Mouse (Mus musculus): Measurements from ENCODE around the gene Plcl1. TPM values are rescaled to one million over a fixed set of nuclear protein-coding genes. Genes with fewer than 3 reads are reported as not detected.
"Not testable (repeated sequence)": the region's sequence is repeated elsewhere in the genome, so short reads cannot be mapped to it uniquely, and the experiment has no call there.

Gene Plcl1
- polyA plus RNA-seq, 1 experiment from 2014 or later, result 2.2 TPM

- H3K27me3 ChIP-seq, result no peaks in the 10 kb centered on the region
- no peaks in the 10 kb centered on the region for H3K36me3 ChIP-seq
- no peak overlapping the region for H3K4me2 ChIP-seq
- H3K9me3 ChIP-seq, result no peaks in the 10 kb centered on the region
- no peak overlapping the region for H3K4me3 ChIP-seq
- H3K9ac ChIP-seq, result no peak overlapping the region
- H3K4me1 ChIP-seq, result no peaks in the 10 kb centered on the region
- no peak overlapping the region for H3K27ac ChIP-seq
- 32% methylated on average over 3 of the region's 3 CpGs for WGBS
- peak; percentile 42; the same call in 1 of the 2 replicates for ATAC-seq (ENCODE audit: borderline replicate concordance, extremely low read depth, low FRiP score, low TSS enrichment)
These were observed 39.9 kb downstream of the Plcl1 start for GRCm38 (mm10) chr1:55445689-55446044.

DNA sequence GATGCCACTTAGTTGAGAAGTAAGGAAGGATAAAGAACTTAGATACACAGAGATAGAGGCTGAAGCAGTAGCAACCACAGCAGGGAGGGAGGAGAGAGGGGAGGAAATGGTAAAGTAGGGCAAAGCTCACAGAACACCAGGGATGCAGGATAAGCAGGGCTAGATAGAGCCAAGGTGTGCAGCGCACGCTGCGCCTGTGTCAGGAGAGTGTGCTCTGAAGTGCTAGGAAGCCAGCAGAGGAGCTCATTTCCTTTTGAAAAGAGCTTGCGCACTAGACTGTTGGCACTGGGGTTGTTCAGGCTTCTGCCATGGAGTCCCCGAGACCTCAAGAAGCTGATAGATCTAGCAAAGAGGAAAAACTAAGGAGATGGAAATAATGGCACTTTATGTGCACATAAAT, 40.6 kb downstream of the Plcl1 start:
- Histone ChIP-seq H3K4me2 (no peak overlapping the region), H3K27me3 (no peaks in the 10 kb centered on the region), H3K27ac (no peak overlapping the region), H3K36me3 (no peaks in the 10 kb centered on the region), H3K9ac (no peak overlapping the region), H3K9me3 (no peaks in the 10 kb centered on the region), H3K4me1 (no peaks in the 10 kb centered on the region), H3K4me3 (no peak overlapping the region)
- 58% methylated on average over 5 of the region's 5 CpGs for WGBS
- no peak for ATAC-seq (ENCODE audit: borderline replicate concordance, extremely low read depth, low FRiP score, low TSS enrichment)

- 78% methylated on average over 2 of the region's 2 CpGs for WGBS
- no peaks in the 10 kb centered on the region for H3K27me3 ChIP-seq
These were observed 41.2 kb downstream of the Plcl1 start for GRCm38 (mm10) chr1:55446876-55447275.

GRCm38 (mm10) chr1:55447661-55448060, 41.9 kb downstream of the Plcl1 start:
- WGBS, result 83% methylated on average over 2 of the region's 2 CpGs
- H3K4me2 ChIP-seq, result no peak overlapping the region
- H3K9me3 ChIP-seq, result no peaks in the 10 kb centered on the region

More at GRCm38 (mm10) chr1:55446876-55447275, 41.2 kb downstream of the Plcl1 start:
- Histone ChIP-seq H3K27ac (no peak overlapping the region), H3K4me2 (no peak overlapping the region), H3K9me3 (no peaks in the 10 kb centered on the region), H3K4me1 (no peaks in the 10 kb centered on the region), H3K4me3 (no peak overlapping the region), H3K36me3 (no peaks in the 10 kb centered on the region), H3K9ac (no peak overlapping the region)
- ATAC-seq (ENCODE audit: borderline replicate concordance, extremely low read depth, low FRiP score, low TSS enrichment), result no peak

GRCm38 (mm10) chr1:55448104-55448503, 42.4 kb downstream of the Plcl1 start:
- Histone ChIP-seq H3K27ac (no peak overlapping the region), H3K9me3 (no peaks in the 10 kb centered on the region), H3K9ac (no peak overlapping the region), H3K36me3 (no peaks in the 10 kb centered on the region), H3K4me2 (no peak overlapping the region), H3K4me1 (no peaks in the 10 kb centered on the region), H3K27me3 (no peaks in the 10 kb centered on the region), H3K4me3 (no peak overlapping the region)
- 76% methylated on average over 1 of the region's 1 CpGs for WGBS
- ATAC-seq (ENCODE audit: borderline replicate concordance, extremely low read depth, low FRiP score, low TSS enrichment), result no peak

More at GRCm38 (mm10) chr1:55447661-55448060, 41.9 kb downstream of the Plcl1 start:
- Histone ChIP-seq H3K4me3 (no peak overlapping the region), H3K27ac (no peak overlapping the region), H3K4me1 (no peaks in the 10 kb centered on the region), H3K36me3 (no peaks in the 10 kb centered on the region), H3K9ac (no peak overlapping the region), H3K27me3 (no peaks in the 10 kb centered on the region)
- ATAC-seq (ENCODE audit: borderline replicate concordance, extremely low read depth, low FRiP score, low TSS enrichment), result no peak

DNA sequence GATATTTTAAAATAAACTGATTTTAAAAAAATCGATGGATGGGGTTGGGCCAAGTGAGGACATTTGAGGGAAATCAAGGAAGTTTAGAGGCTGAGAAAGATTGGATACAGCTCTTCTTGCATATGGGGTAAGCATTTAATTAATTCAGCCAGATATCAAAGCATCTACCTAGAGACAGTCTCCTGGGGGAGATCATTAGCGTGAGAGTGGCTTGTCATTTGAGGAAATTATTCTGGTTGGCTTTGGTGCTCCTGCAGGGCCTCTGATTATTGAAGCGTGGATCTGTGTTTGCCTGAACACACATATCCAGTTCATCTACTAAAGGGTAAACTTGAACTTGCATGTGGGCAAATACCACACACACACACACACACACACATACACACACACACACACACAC, 44.1 kb downstream of the Plcl1 start:
- H3K27ac ChIP-seq, result no peak overlapping the region
- no peak overlapping the region for H3K4me3 ChIP-seq
- no peaks in the 10 kb centered on the region for H3K9me3 ChIP-seq
- H3K4me2 ChIP-seq, result no peak overlapping the region
- no peak for ATAC-seq (ENCODE audit: borderline replicate concordance, extremely low read depth, low FRiP score, low TSS enrichment)
- H3K27me3 ChIP-seq, result no peaks in the 10 kb centered on the region
- H3K9ac ChIP-seq, result no peak overlapping the region
- peaks cover 7% of the 10 kb centered on the region; the same call in 1 of the 2 replicates for H3K4me1 ChIP-seq
- WGBS, result 85% methylated on average over 3 of the region's 3 CpGs
- H3K36me3 ChIP-seq, result no peaks in the 10 kb centered on the region

- no peak for ATAC-seq (ENCODE audit: borderline replicate concordance, extremely low read depth, low FRiP score, low TSS enrichment)
- no peaks in the 10 kb centered on the region for H3K36me3 ChIP-seq
- no peaks in the 10 kb centered on the region for H3K9me3 ChIP-seq
- H3K4me3 ChIP-seq, result no peak overlapping the region
- 58% methylated on average over 5 of the region's 5 CpGs for WGBS
- no peak overlapping the region for H3K27ac ChIP-seq
- no peak overlapping the region for H3K9ac ChIP-seq
- H3K27me3 ChIP-seq, result no peaks in the 10 kb centered on the region
- no peak overlapping the region for H3K4me2 ChIP-seq
- peaks cover 7% of the 10 kb centered on the region; the same call in 1 of the 2 replicates for H3K4me1 ChIP-seq
These were observed 48.4 kb downstream of the Plcl1 start for GRCm38 (mm10) chr1:55454119-55454518.

GRCm38 (mm10) chr1:55462301-55462700, 56.6 kb downstream of the Plcl1 start:
- no peak overlapping the region for H3K4me3 ChIP-seq
- H3K9me3 ChIP-seq, result no peaks in the 10 kb centered on the region
- no peak overlapping the region for H3K27ac ChIP-seq
- no peaks in the 10 kb centered on the region for H3K4me1 ChIP-seq
- no peaks in the 10 kb centered on the region for H3K27me3 ChIP-seq
- 70% methylated on average over 5 of the region's 5 CpGs for WGBS
- no peak for ATAC-seq (ENCODE audit: borderline replicate concordance, extremely low read depth, low FRiP score, low TSS enrichment)
- H3K36me3 ChIP-seq, result no peaks in the 10 kb centered on the region
- no peak overlapping the region for H3K4me2 ChIP-seq
- no peak overlapping the region for H3K9ac ChIP-seq

DNA sequence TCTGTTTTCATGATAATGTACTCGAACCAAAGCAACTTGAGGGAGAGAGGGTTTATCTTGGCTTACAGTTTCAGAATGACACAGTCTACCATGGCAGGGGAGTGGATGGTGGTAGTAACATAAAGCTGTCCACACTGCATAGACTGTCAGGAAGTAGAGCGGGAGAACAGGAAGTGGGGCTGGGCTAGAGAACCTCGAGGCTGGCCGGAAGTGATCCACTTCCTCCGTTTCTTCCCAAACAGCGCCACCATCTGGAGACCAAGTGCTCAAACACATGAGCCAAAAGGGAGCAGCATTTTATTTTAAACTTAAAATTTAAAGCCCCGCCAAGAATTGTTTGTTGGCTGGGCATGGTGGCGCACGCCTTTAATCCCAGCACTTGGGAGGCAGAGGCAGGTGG, 68.0 kb downstream of the Plcl1 start:
- no peak for ATAC-seq (ENCODE audit: borderline replicate concordance, extremely low read depth, low FRiP score, low TSS enrichment)
- 75% methylated on average over 9 of the region's 9 CpGs for WGBS
- Histone ChIP-seq H3K4me2 (no peak overlapping the region), H3K27me3 (no peaks in the 10 kb centered on the region), H3K27ac (no peak overlapping the region), H3K9ac (no peak overlapping the region), H3K4me3 (no peak overlapping the region), H3K36me3 (no peaks in the 10 kb centered on the region), H3K9me3 (no peaks in the 10 kb centered on the region), H3K4me1 (no peaks in the 10 kb centered on the region)

DNA sequence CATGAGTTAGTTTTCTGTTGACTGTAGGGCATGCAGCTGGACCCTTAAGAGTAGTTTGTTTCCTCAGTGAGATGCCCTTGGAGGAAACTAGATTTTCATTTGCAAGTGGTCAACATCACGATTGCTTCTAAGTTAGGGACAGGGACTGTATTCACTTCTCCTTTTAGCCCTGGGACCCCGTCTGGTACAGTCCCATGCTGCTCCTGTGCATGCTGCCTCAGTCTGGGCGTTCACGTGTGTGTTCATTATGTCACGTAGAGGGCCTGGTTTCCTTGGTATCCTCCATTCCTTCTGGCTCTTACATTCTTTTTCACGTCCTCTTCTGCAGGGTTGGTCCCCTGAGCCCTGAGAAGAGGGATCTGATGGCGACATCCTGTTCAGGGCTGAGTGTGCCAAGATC, 69.3 kb downstream of the Plcl1 start:
- no peaks in the 10 kb centered on the region for H3K9me3 ChIP-seq
- H3K4me2 ChIP-seq, result no peak overlapping the region
- no peaks in the 10 kb centered on the region for H3K36me3 ChIP-seq
- WGBS, result 76% methylated on average over 7 of the region's 7 CpGs
- no peaks in the 10 kb centered on the region for H3K4me1 ChIP-seq
- no peak overlapping the region for H3K9ac ChIP-seq
- no peak overlapping the region for H3K4me3 ChIP-seq
- no peak overlapping the region for H3K27ac ChIP-seq
- no peaks in the 10 kb centered on the region for H3K27me3 ChIP-seq
- ATAC-seq (ENCODE audit: borderline replicate concordance, extremely low read depth, low FRiP score, low TSS enrichment), result no peak

DNA sequence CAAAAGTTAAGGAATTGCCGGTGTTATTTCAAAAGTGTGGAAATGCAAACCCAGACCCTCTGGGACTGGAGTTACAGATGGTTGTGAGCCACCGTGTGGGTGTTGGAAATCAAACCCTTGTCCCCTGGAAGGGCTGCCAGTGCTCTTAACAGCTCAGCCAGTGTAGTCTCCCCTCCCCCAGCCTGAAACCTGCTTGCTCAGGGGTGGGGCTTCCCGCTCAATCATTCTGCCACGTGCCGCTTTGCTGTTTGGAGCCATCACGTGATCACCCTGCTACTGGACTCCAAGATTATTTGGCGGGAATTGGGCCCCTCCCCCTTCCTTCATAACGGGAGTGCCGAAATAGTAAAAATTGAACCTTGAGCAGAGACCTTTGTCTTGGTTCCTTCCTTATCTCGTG, 81.7 kb downstream of the Plcl1 start:
- H3K4me2 ChIP-seq; H3K27me3 ChIP-seq; H3K36me3 ChIP-seq; H3K4me3 ChIP-seq; ATAC-seq (ENCODE audit: borderline replicate concordance, extremely low read depth, low FRiP score, low TSS enrichment); H3K9me3 ChIP-seq; H3K4me1 ChIP-seq; H3K27ac ChIP-seq; H3K9ac ChIP-seq: not testable (repeated sequence)
- 71% methylated on average over 10 of the region's 10 CpGs for WGBS

DNA sequence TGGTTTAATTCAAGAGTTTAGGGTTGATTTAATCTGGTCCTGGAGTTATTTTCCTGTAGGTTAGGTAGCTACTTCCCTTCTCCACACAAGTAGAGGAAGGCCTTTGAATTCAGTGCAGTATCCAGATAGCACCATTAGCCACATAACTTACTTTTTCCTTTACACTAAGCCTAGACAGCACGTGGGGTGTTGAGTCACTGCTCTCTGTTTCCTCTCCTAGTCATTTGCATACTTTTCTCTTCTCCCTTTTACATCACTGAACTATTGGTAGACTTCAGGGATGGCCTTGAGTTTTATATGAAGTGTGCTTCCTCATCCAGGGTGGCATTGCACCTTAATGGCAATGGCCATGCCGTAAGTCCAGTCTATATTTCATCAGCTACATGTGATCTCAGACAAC, 82.5 kb downstream of the Plcl1 start:
- H3K27ac ChIP-seq, result no peak overlapping the region
- WGBS, result 82% methylated on average over 2 of the region's 2 CpGs
- ATAC-seq (ENCODE audit: borderline replicate concordance, extremely low read depth, low FRiP score, low TSS enrichment), result no peak

DNA sequence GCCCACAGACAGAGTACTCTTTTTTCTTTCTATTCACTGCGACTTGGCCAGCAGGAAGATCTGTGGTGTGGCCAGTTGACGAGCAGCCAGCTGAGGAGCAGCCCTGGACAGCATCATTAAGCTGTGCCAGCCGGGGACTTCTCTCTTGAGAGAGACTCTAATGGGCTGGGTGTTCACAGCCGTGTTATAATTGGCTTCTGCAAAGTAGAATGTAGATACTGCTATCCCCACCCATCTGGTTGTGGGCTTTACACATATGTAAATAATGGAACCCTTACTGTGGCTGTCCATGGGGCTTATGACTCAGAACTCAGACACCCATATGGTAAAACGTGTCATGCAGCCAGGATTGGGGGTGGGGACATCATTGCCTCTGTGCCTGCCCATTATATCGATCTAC, 83.6 kb downstream of the Plcl1 start:
- Histone ChIP-seq H3K4me3 (no peak overlapping the region), H3K36me3 (no peaks in the 10 kb centered on the region), H3K4me1 (no peaks in the 10 kb centered on the region), H3K9ac (no peak overlapping the region), H3K27ac (no peak overlapping the region), H3K9me3 (no peaks in the 10 kb centered on the region), H3K4me2 (no peak overlapping the region), H3K27me3 (no peaks in the 10 kb centered on the region)
- no peak for ATAC-seq (ENCODE audit: borderline replicate concordance, extremely low read depth, low FRiP score, low TSS enrichment)
- WGBS, result 49% methylated on average over 6 of the region's 6 CpGs

More for the DNA sequence above, 82.5 kb downstream of the Plcl1 start:
- Histone ChIP-seq H3K36me3 (no peaks in the 10 kb centered on the region), H3K9me3 (no peaks in the 10 kb centered on the region), H3K27me3 (no peaks in the 10 kb centered on the region), H3K4me2 (no peak overlapping the region), H3K4me1 (no peaks in the 10 kb centered on the region), H3K9ac (no peak overlapping the region), H3K4me3 (no peak overlapping the region)

Measured in lung, embryonic 15.5 days (tissue).